Mouse (Mus musculus) gastrocnemius, adult 2 months (tissue): ENCODE data around the gene Dmrt1. TPM values are rescaled to one million over a fixed set of nuclear protein-coding genes. Genes with fewer than 3 reads are reported as not detected.

Experiments used
- DNase-seq: peaks from one replicate; pipeline ENCODE4 v3.0.0; 2022
- H3K27ac ChIP-seq: fragments of 200-600 bp; 2 replicates; pipeline ENCODE4 v1.8.1; 2022; ENCODE audit warnings: mild to moderate bottlenecking
- H3K4me3 ChIP-seq: fragments of 200-600 bp; 2 replicates; pipeline ENCODE4 v1.8.1; 2022; ENCODE audit warnings: mild to moderate bottlenecking, moderate library complexity
- CTCF ChIP-seq: fragments of 200-600 bp; IDR thresholded peaks from 2 replicates; pipeline ENCODE4 v1.8.1; 2022; ENCODE audit warnings: antibody characterized with exemption, mild to moderate bottlenecking, moderate library complexity
- intact Hi-C: fragments of 180-260 bp; cut with DNase I; formaldehyde crosslinking; loops from one replicate; pipeline ENCODE4 v1.15.1; 2025
- total RNA-seq, 2 experiments: library from RNA; stranded (reverse); gene quantifications; 2 replicates each; pipeline ENCODE4 v1.2.3; 2021

Gene Dmrt1
- total RNA-seq, 2 experiments from 2014 or later = not detected

DNA sequence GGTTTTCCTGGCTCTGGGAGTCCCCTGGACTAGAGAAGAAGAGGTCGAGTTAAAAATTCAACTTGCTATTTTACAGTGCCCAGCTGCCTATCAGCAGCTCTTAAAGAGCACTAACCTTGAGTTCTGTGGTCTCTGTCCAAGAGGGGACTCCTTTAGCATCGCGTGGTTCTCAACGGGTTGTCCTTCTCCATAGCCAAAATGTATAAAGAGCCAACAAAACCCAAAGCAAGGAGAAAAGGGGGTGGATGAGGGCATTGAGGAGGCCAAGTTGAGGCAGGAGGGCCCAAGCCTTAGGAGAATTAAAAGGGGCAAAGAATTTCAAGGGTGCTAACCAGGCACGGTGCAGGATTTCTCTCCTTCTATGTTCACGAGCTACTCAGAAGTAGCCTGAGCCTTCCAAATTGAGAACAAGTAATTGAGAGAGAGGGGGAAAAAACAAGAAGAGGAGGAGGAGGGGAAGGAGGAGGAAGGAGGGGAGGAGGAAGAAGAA lies 107.4 kb downstream of the Dmrt1 start:
- Histone ChIP-seq H3K4me3 (no peak overlapping the region), H3K27ac (no peak overlapping the region)
- intact Hi-C loops = no loop called here
- no peak for DNase-seq
- TF ChIP-seq CTCF = no peak

DNA sequence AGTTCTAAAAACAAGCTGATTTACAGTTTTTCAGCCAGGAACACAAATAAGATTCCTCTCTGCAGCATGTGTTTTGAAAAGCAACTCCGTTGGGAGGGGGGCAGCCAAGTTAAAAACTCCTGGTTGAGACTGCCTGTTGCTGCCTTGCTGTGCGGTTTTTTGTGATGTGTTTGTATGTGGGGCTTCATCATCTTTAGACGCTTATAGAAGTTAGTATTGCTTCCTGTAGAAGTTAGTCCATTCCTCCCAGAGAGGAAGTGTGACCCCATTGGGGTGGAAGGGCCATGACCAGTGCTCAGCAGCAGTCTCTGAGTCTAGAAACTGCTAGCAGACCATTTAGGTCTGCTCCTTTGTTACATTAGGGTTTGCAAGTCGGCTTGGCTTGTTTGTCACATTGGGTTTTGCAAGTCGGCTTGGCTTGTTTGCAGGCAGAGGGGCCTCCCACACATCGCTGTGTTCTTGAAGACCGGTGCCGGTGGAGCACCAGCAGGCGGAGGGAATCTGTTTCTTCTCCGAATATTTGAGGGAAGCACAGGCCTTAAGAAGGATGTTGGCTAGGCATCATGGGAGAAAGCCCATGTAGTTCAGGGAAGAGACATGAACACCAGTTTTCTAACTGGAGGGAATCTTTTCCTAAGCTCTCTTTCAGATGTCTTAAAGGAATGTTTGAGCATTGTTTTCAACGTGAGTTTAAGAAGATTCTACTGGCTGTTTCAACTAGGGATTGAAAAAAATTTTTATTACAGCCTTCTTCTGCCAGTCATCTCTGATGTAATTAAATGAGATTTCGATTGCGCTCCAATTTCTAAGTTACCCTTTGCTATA lies 108.3 kb downstream of the Dmrt1 start:
- no peak for TF ChIP-seq CTCF
- no peak for DNase-seq
- H3K4me3 ChIP-seq = no peak overlapping the region
- H3K27ac ChIP-seq = no peak overlapping the region
- intact Hi-C loops = no loop called here

DNA sequence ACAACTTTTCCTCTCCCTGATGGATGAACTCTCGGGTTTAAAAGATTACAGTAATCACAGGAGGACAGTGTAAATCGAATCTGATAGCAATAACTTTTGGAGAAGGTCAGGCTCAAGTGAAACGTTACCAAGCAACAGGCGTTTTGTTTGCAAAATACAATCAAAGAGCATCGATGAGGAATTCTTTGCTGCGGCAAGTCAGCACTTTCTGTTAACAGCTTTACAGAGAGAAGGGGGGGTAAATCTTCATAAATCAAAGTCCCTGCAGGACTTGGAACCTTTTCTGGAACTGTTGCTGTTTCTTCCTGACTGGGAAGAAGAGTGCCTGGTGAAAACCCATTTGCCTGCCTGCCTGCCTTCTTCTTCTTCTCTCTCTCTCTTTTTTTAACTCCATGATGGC lies 110.5 kb downstream of the Dmrt1 start:
- intact Hi-C loops = no loop called here
- no peak for DNase-seq
- no peak overlapping the region for H3K27ac ChIP-seq
- no peak for TF ChIP-seq CTCF
- H3K4me3 ChIP-seq = no peak overlapping the region

DNA sequence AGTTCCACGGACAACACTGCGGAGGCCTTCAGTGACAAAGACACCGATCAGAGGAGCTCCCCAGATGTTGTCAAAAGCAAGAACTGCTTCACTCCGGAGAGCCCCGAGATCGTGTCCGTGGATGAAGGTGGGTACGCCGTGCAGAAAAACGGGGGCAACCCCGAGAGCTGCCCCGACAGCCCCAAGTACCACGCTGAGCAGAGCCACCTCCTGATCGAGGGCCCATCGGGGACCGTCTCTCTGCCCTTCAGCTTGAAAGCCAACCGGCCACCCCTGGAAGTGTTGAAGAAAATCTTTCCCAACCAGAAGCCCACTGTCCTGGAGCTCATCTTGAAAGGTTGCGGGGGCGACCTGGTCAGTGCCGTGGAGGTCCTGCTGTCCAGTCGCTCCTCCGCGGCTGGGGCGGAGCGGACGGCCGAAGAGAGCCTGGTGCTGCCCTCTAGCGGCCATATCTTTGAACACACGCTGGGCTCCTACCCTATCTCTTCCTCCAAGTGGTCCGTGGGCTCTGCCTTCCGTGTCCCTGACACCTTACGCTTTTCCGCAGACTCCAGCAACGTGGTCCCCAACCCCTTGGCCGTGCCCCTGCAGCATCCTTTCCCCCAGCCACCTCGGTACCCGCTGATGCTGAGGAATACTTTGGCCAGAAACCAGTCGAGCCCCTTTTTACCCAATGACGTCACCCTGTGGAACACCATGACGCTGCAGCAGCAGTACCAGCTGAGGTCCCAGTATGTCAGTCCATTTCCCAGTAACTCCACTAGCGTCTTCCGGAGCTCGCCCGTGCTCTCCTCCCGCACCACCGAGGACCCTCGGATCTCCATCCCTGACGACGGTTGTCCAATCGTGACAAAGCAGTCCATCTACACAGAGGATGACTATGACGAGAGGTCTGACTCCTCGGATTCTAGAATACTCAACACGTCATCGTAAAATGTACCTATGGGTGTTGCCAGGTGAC lies 117.2 kb downstream of the Dmrt1 start:
- Histone ChIP-seq H3K27ac (no peak overlapping the region), H3K4me3 (peak overlapping the region; percentile 59)
- peak; percentile 85 for TF ChIP-seq CTCF
- intact Hi-C loops = loop anchor here (2.0 kb wide), 1 partner anchor 78 kb away; no protein-coding TSS in a partner anchor
- DNase-seq = peak; percentile 78

DNA sequence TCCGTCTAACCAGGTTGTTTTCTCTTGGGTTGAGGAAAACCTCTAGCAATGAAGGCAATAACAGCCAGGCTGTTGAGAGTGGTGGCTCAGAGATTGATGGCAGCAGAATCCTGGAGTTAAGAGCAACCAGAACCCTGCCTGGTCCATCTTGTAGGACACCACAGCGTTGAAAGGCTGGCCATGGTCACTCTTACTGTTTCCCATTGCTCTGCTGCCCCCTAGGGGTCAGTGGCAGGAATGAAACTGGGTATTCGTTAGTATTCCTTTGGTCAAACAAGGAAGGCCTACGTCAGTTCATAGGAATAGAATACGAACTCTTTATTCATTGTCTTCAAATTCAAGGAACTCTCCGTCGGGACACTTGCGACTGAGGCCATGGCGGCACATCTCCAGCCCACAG lies 123.1 kb downstream of the Dmrt1 start:
- H3K4me3 ChIP-seq = no peak overlapping the region
- intact Hi-C loops = no loop called here
- peak; percentile 64 for DNase-seq
- no peak overlapping the region for H3K27ac ChIP-seq
- TF ChIP-seq CTCF = peak; percentile 96

DNA sequence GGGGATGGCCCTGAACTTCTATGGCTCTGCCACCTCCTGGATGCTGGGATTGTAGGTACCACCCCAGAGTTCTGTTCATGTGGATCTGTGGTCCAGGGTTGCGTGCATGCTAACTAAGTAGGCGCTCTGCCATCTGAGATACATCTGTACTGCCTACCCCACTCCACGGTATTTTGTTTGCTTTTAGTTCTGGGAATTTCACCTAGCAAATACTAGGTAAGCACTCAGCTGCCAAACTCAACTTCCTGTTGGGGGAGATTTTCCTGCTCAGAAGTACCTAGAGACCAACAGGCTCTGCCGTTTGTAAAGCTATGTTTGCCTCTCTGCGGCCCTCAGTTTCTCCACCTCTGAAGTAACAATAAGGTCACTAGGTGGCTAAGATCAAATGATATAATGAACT lies 129.7 kb downstream of the Dmrt1 start:
- no peak for DNase-seq
- intact Hi-C loops = loop anchor here (1.0 kb wide), 1 partner anchor 90 kb away; no protein-coding TSS in a partner anchor
- Histone ChIP-seq H3K4me3 (no peak overlapping the region), H3K27ac (no peak overlapping the region)
- TF ChIP-seq CTCF = no peak

DNA sequence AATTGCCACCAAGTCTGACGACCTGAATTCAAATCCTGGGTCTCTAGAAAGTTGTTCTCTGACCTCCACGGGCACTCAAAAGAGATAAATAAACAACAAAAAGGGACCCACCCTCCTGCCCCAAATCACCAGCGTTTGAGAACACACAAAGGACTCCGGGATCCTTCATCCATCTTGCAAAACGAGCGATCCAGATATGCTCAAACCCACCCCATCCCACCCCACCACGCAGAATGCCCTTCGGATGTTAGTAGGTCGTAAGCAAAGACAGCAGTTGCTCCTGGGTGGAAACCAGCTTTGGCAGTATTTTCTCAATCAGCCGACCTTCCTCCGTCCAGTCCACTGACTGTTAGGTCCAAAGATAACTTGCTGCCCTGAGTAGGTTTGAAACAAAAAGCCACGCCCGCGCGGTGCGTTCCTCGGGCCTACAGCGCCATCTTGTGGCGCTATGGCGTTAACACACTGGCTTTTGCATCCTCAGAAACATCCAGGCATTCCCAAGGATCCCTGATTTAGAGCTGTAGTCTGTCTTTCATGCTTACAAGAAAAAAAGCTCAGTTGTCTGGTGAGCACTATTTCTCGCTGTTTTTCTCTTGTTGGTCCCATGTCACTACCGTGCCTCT lies 130.3 kb downstream of the Dmrt1 start:
- TF ChIP-seq CTCF = peak; percentile 97
- DNase-seq = peak; percentile 71
- H3K27ac ChIP-seq = no peak overlapping the region
- H3K4me3 ChIP-seq = no peak overlapping the region
- intact Hi-C loops = loop anchor here (1.0 kb wide), 1 partner anchor 90 kb away; no protein-coding TSS in a partner anchor

DNA sequence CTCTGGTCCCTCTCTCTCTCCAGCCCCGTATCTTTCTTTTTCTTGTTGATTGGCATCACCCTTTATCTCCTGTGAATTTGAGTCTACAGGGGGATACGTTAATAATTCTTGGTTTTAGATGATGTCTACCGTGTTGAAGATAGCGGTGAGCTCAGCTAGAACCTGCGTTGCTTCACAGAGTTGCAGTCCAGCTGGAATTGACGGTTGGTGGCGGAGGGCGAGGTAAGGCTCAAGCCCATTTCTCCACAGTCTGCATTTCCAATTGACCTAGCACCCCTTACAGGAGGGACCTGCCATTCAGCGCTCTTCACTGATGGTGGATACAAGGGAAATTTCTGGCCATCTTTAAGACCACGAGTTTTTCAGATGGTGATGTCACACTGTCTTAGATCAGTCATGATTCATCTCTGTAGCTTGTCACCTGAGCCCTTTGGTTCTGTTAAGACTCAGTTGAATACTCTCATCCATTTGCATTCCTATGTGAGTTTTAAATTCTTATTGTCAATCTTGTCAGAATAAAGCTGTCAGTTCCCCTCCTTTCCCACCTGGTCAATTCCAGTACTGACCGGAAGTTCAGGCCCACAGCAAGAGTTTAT lies 133.4 kb downstream of the Dmrt1 start:
- no peak for DNase-seq
- TF ChIP-seq CTCF = no peak
- H3K27ac ChIP-seq = no peak overlapping the region
- H3K4me3 ChIP-seq = no peak overlapping the region
- intact Hi-C loops = no loop called here

DNA sequence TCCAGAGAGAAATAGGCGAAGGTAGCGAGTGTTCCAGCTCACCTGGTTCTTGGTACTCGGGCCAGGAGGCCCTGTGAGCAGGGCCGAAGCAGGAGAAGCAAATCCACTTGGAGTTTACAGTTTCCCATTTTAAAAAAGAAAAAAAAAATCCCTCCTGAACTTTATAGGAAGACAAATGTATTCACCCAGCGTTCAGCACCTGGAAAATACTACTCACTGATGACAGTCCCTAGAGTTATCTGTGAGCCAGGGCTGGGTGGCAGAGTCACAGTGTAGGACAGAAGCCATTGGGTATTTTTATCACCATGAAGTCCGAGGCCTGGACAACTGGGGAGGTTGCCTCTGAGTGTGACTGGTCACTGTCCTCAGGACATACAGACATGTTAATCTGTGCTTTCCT lies 136.4 kb downstream of the Dmrt1 start:
- no peak for DNase-seq
- no peak overlapping the region for H3K27ac ChIP-seq
- no peak overlapping the region for H3K4me3 ChIP-seq
- TF ChIP-seq CTCF = no peak
- intact Hi-C loops = no loop called here

DNA sequence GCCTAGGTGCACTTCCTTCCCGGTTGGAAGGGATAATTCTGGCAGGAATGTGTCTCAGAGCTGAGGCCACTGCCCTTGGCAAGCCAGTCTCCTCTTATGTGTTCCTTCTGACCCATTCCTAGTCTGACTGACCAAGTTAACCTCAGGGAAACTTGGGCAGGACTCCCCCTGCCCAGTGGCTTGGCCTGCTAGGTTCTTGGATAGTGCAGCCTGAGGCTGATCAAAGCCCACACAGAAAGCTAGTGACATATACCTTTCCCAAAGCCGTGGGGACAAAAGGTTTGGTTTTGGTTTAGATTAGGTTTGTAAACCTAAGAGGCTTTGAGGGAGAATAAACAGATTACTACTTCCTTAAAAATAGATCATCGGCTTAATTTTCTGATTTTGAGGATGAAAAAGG lies 141.7 kb downstream of the Dmrt1 start:
- TF ChIP-seq CTCF = no peak
- intact Hi-C loops = no loop called here
- no peak overlapping the region for H3K27ac ChIP-seq

DNA sequence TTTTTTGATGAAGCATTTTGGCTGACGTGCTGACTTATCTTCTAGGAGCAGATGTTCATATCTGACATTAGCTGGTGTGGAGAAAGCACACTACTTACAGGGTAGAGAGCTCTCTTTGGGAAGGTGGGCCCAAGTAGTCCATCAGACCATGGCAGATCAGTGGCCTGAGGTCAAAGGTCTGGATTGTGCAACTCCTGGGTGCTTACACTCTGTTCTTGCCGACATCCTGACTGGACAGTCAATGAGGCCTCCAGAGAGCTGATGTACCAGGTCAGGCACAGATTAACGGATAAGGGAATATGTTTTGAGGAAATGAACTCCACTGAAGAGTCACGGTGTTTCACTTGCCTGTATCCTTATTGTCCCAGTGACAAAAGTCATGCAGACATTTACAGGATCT lies 143.3 kb downstream of the Dmrt1 start:
- intact Hi-C loops = no loop called here
- no peak for DNase-seq
- TF ChIP-seq CTCF = no peak
- Histone ChIP-seq H3K4me3 (no peak overlapping the region), H3K27ac (no peak overlapping the region)

More for the DNA sequence above, 141.7 kb downstream of the Dmrt1 start:
- no peak for DNase-seq
- no peak overlapping the region for H3K4me3 ChIP-seq

DNA sequence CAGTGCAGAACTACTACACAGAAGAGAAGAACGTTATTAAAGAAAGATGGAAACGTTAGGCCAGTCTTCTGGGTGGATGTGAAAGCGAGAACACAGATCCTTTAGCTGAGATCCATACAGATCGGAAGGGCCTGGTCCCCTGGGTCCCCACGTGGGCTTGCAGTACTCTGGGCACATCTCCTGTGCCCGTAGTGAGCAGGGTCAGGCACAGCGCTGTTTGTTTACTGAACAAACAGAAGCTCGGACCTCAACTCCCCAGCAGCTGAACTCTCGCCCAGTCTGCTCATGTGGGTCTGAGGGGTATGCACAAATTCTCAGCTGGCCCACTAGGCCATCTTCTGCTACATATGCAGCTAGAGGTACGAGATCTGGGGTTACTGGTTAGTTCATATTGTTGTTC lies 145.1 kb downstream of the Dmrt1 start:
- no peak for DNase-seq
- H3K4me3 ChIP-seq = no peak overlapping the region
- no peak for TF ChIP-seq CTCF
- H3K27ac ChIP-seq = no peak overlapping the region
- intact Hi-C loops = no loop called here
